Mouse (Mus musculus) neutrophil, adult 59 days (primary cell): ENCODE measurements around the gene Gldc. TPM values are rescaled to one million over a fixed set of nuclear protein-coding genes. Genes with fewer than 3 reads are reported as not detected.

Experiments
- total RNA-seq, 2 experiments: library from RNA; stranded (reverse); gene quantifications; 1 replicate in 1 of 2; 2 replicates in 1 of 2; pipeline ENCODE4 v1.2.4; 2023

Gldc gene
- total RNA-seq, result under 1 TPM in 1 of 2 experiments, not detected in 1; 0.22 TPM

GRCm38 (mm10) chr19:30174919-30175571 is at the start of gene Gldc:
Gldc (minus strand) TSS chr19:30175429.

Other genes with a start within 250 kb of the Gldc start
- gene Trpd52l3, start 171.6 kb downstream of the Gldc start, total RNA-seq, result not detected
- gene Uhrf2, start 144.9 kb downstream of the Gldc start, total RNA-seq, result 10 to 100 TPM; 35.8 to 42.2 TPM
- gene Mbl2, start 57.5 kb upstream of the Gldc start, total RNA-seq, result not detected